In the genomic region with DNA sequence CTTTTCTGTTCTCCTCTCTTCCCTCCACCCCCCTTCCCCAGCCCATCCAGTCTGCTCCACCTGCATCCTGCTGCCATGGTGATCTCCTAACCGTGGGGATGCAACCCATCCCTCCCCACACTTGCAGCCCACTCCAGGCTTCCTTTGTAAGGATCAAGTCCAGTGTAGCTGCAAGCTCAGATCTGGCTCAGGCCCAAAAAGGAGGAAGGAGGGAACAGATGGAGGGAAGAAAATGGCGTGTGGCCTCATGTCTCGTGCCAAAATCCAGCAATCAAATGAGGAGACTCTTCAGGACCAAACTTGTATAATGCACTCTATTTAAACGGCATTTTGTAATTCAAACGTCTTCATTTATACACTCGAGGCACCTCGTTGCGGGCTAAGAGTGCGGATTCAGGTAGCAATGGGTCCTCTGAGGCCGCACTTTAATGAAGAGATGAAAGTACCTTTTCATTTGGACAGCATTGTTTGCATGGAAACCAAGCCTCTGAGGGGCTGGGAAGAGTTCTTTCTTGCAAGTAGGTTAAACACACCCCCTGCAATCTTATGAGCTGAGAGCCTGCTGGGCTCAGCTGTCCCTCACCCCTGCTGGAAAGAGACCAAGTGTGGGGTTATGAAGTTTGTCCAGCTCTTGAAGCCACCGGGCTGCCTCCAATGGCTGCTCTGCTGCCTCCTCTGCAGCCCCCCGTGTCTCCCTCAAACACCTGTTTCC, we compare ENCODE assay signal across 9 mouse cellular contexts.
DNase-seq lines count a peak whose midpoint lies in the region; ATAC-seq and TF ChIP-seq lines count a peak whose summit lies in the region.
"Had no signal": no experiment of that assay in that cellular context is flagged by ENCODE, and none has a peak within 500 bp of the region (broad histone marks: within the 10 kb centered on the region; RNA-seq: fewer than 3 reads in every experiment).

No protein-coding gene starts in this region.

- H3K4me2 ChIP-seq in midbrain, embryonic 11.5 days = no peak overlapping the region
- H3K4me2 ChIP-seq in forebrain, embryonic 13.5 days = peak overlapping the region; percentile 6
- H3K4me2 ChIP-seq in limb, embryonic 14.5 days (replicated peaks; ENCODE audit: low read depth, low read length, severe bottlenecking) = no peak overlapping the region

- H3K4me3 ChIP-seq in midbrain, embryonic 11.5 days (ENCODE audit: low read depth, low read length) = no peak overlapping the region
- H3K4me3 ChIP-seq in midbrain, embryonic 10.5 days = no peak overlapping the region
- H3K4me3 ChIP-seq in forebrain, embryonic 13.5 days = no peak overlapping the region
- H3K4me3 ChIP-seq in limb, embryonic 14.5 days (replicated peaks; ENCODE audit: low read length) = no peak overlapping the region
- H3K4me3 ChIP-seq: megakaryocyte, embryonic 14.5 days had no signal

- ATAC-seq in midbrain, embryonic 11.5 days (ENCODE audit: low FRiP score) = no peak
- ATAC-seq in forebrain, embryonic 13.5 days = peak; percentile 86
- peak; percentile 71; the same call in 1 of the 2 replicates for ATAC-seq in limb, embryonic 14.5 days (ENCODE audit: low FRiP score, low read depth)

- H3K36me3 ChIP-seq in midbrain, embryonic 11.5 days (ENCODE audit: control insufficient read depth, insufficient read depth, low read length) = no peaks in the 10 kb centered on the region
- no peaks in the 10 kb centered on the region for H3K36me3 ChIP-seq in midbrain, embryonic 10.5 days
- H3K36me3 ChIP-seq in forebrain, embryonic 13.5 days (ENCODE audit: poor library complexity, severe bottlenecking) = no peaks in the 10 kb centered on the region
- no peaks in the 10 kb centered on the region for H3K36me3 ChIP-seq in limb, embryonic 14.5 days (ENCODE audit: control insufficient read depth, insufficient read depth, low read length)

- no peaks in the 10 kb centered on the region for H3K9me3 ChIP-seq in midbrain, embryonic 11.5 days (ENCODE audit: control insufficient read depth, low read length)
- H3K9me3 ChIP-seq in midbrain, embryonic 10.5 days (replicated peaks) = no peaks in the 10 kb centered on the region
- no peaks in the 10 kb centered on the region for H3K9me3 ChIP-seq in forebrain, embryonic 13.5 days (replicated peaks)
- H3K9me3 ChIP-seq in limb, embryonic 14.5 days (ENCODE audit: control insufficient read depth, low read length) = no peaks in the 10 kb centered on the region
- H3K9me3 ChIP-seq: megakaryocyte, embryonic 14.5 days had no signal

- H3K27ac ChIP-seq in midbrain, embryonic 11.5 days (ENCODE audit: low read depth, low read length) = no peak overlapping the region
- no peak overlapping the region; the same call in 1 of the 2 replicates for H3K27ac ChIP-seq in midbrain, embryonic 10.5 days (replicated peaks)
- peak overlapping the region; percentile 86 for H3K27ac ChIP-seq in forebrain, embryonic 13.5 days
- H3K27ac ChIP-seq in limb, embryonic 14.5 days (replicated peaks; ENCODE audit: low read depth, low read length) = no peak overlapping the region

- H3K27me3 ChIP-seq in midbrain, embryonic 11.5 days (ENCODE audit: control insufficient read depth, insufficient read depth, low read length) = no peaks in the 10 kb centered on the region
- H3K27me3 ChIP-seq in midbrain, embryonic 10.5 days (ENCODE audit: low read depth, poor library complexity, severe bottlenecking) = peaks cover 14% of the 10 kb centered on the region
- no peaks in the 10 kb centered on the region for H3K27me3 ChIP-seq in forebrain, embryonic 13.5 days
- H3K27me3 ChIP-seq in limb, embryonic 14.5 days (ENCODE audit: control insufficient read depth, insufficient read depth, low read length) = no peaks in the 10 kb centered on the region
- H3K27me3 ChIP-seq: megakaryocyte, embryonic 14.5 days had no signal

- TF ChIP-seq POLR2A in limb, embryonic 14.5 days (IDR thresholded peaks at IDR 0.05; ENCODE audit: borderline replicate concordance, extremely low read depth, insufficient read depth, insufficient read length) = no peak

- WGBS in midbrain, embryonic 11.5 days = 63% methylated on average over 12 of the region's 12 CpGs
- WGBS in midbrain, embryonic 10.5 days = 77% methylated on average over 12 of the region's 12 CpGs
- 33% methylated on average over 12 of the region's 12 CpGs for WGBS in forebrain, embryonic 13.5 days
- WGBS in limb, embryonic 14.5 days = 49% methylated on average over 12 of the region's 12 CpGs

- peak; percentile 84 for DNase-seq in midbrain, embryonic 11.5 days (ENCODE audit: low spot score, missing footprints)
- no peak for DNase-seq in midbrain, embryonic 10.5 days (ENCODE audit: low spot score)
- peak; percentile 26 for DNase-seq in limb, embryonic 14.5 days (ENCODE audit: low spot score)
- peak; percentile 28 for DNase-seq in right cerebral cortex, postnatal 25 days
- DNase-seq in natural killer cell, adult 2 months (ENCODE audit: low spot score in 2 of 2) = no peak
- DNase-seq in yolk sac, embryonic 10.5 days (ENCODE audit: low spot score) = no peak
- DNase-seq: heart, postnatal 4 days had no signal

- H3K4me1 ChIP-seq in midbrain, embryonic 11.5 days (ENCODE audit: control insufficient read depth, insufficient read depth, low read length) = no peaks in the 10 kb centered on the region; the same call in 1 of the 2 replicates
- peaks cover 20% of the 10 kb centered on the region for H3K4me1 ChIP-seq in midbrain, embryonic 10.5 days
- H3K4me1 ChIP-seq in forebrain, embryonic 13.5 days = peaks cover 37% of the 10 kb centered on the region
- peaks cover 8% of the 10 kb centered on the region; the same call in 1 of the 2 replicates for H3K4me1 ChIP-seq in limb, embryonic 14.5 days (ENCODE audit: control insufficient read depth, insufficient read depth, low read length)
- H3K4me1 ChIP-seq: megakaryocyte, embryonic 14.5 days had no signal

- H3K9ac ChIP-seq in midbrain, embryonic 11.5 days (ENCODE audit: low read length) = no peak overlapping the region
- no peak overlapping the region for H3K9ac ChIP-seq in forebrain, embryonic 13.5 days
- H3K9ac ChIP-seq in limb, embryonic 14.5 days (ENCODE audit: low read depth, low read length, severe bottlenecking) = no peak overlapping the region

Comparison
In these comparisons a context has a peak if more than half of its experiments do, and no peak if none do; other contexts are left out.
1. DNase-seq: peak in midbrain, embryonic 11.5 days (single experiment), limb, embryonic 14.5 days (single experiment) and right cerebral cortex, postnatal 25 days (single experiment); none in midbrain, embryonic 10.5 days (single experiment), natural killer cell, adult 2 months (0 of 2) and yolk sac, embryonic 10.5 days (single experiment).